Mouse (Mus musculus): ENCODE data around the gene Sh2b1. TPM values are rescaled to one million over a fixed set of nuclear protein-coding genes. Genes with fewer than 3 reads are reported as not detected.

Sh2b1 gene
- 54.1 and 58.7 TPM in 2 replicates for polyA plus RNA-seq (2016; fragmentation: Nextera tagmentation; extraction: Ambion mirVana)

DNA sequence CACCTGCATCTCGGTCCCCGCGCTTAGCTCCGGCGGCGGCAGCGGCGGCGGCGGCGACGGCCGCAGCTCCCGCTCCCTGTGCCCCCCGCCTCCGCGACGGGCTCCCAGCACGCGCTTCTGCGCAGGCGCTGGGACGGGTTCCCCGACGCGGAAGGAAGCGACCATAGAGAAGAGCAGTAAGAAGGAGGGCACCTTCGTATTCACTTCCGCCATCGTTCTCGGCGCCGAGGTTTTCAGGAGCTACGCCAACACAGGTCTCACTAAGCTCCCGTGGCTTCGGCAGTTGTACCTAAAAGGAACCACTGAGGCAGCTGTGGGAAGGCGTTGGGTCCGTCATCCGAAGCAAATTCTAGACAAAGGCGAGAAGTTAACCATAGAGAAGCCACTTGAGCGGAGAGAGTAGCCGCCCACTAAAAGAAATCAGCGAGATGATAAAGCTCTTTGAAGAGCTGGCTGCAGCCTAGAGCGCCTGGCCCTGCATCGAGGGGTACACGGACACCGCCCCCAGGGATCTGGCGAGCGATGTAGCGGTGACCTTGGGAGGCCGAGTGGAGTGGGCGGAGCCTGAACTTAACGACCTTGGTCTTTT lies at the start of gene Sh2b1:
TSS of gene Sh2b1 (minus strand) at position 432 of the 589 bp plus-strand sequence.
- Histone ChIP-seq H3K4me1 (peaks cover 29% of the 10 kb centered on the region), H3K4me3 (peak within 1 kb of the TSS; percentile 95), H3K27me3 (ENCODE audit: low read depth, poor library complexity, severe bottlenecking) (no peaks in the 10 kb centered on the region), H3K36me3 (peaks cover 29% of the 10 kb centered on the region), H3K9me3 (replicated peaks) (no peaks in the 10 kb centered on the region), H3K27ac (replicated peaks) (peak within 1 kb of the TSS; percentile 96)
- DNase-seq (ENCODE audit: low spot score), result peak; percentile 92
- WGBS, result under 1% methylated on average over 53 of the region's 53 CpGs

DNA sequence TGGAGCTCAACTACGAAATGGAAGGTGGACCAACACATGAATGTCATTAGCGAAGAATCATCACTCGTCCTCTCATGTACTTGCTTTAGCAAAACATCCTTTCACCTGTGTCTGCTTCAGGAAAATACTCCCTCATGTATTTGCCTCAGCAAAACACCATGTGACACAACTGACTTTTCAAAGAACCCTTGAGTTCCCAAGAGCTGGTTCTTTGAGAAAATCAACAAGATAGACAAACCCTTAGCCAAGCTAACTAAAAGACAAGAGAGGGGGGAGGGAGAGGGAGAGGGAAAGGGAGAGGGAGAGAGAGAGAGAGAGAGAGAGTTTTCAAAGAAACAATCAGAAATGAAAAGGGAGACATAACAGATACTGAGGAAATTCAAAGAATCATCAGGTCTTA lies 48.1 kb upstream of the Sh2b1 start:
- Histone ChIP-seq H3K27me3 (ENCODE audit: low read depth, poor library complexity, severe bottlenecking) (no peaks in the 10 kb centered on the region), H3K36me3 (no peaks in the 10 kb centered on the region), H3K4me1 (peaks cover 7% of the 10 kb centered on the region), H3K9me3 (replicated peaks) (no peaks in the 10 kb centered on the region), H3K4me3 (no peak overlapping the region), H3K27ac (replicated peaks) (no peak overlapping the region)
- WGBS, result 91% methylated on average over 3 of the region's 3 CpGs
- DNase-seq (ENCODE audit: low spot score), result no peak

DNA sequence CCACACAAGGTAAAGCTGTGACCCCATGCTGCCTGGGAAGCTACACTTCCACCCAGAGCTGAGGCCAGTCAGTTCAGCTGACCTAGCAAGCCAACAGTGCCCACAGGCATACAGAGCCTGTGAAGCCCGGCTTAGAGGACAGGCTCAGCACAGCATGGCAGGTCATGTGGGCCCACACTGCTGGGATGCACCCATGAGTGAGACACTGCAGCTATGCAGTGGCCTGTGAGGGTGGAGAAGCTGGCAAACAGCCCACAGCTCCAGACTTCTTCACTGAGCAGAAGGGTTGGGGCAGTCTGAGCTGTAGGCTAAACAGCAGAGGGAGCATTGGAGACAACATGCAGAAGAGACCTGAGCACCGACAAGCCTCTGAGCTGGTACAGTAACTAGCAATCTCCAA lies 44.3 kb upstream of the Sh2b1 start:
- H3K4me3 ChIP-seq, result no peak overlapping the region
- no peaks in the 10 kb centered on the region for H3K27me3 ChIP-seq (ENCODE audit: low read depth, poor library complexity, severe bottlenecking)
- H3K4me1 ChIP-seq, result peaks cover 6% of the 10 kb centered on the region
- 80% methylated on average over 2 of the region's 2 CpGs for WGBS
- H3K9me3 ChIP-seq (replicated peaks), result no peaks in the 10 kb centered on the region
- no peak overlapping the region for H3K27ac ChIP-seq (replicated peaks)
- no peaks in the 10 kb centered on the region for H3K36me3 ChIP-seq
- no peak for DNase-seq (ENCODE audit: low spot score)

DNA sequence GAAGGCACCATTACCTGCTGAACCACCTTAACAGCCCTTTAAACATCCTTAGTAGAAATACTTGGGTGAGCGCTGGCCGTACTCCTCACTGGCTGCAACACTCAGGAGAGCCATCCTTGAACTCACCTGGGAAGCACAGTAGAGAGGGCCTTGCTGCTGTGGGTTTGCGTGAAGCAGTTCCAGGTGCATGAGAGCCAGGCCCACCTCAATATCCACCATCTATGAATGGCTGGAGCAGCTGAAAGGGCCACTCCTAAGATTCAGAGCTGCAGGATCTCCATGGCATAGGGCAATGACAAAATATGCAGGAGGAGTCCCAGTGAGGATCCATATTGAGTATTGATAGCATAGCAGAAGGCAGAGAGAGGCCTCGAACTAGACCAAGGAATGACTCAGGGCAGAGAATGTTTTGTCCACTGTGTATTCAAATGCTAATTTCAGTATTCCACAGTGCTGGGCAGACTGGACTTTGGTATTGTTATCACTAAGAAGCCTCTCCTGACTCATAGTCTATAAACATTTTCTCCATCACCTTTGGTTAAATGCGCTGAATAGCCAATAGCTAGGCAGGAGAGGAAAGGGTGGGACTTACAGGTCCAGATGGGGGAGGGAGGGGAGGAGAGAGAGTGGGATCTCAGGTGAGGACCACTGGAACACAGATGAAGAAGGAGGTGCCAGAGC lies 43.2 kb upstream of the Sh2b1 start:
- peaks cover 6% of the 10 kb centered on the region for H3K4me1 ChIP-seq
- no peaks in the 10 kb centered on the region for H3K9me3 ChIP-seq (replicated peaks)
- H3K27ac ChIP-seq (replicated peaks), result no peak overlapping the region
- no peaks in the 10 kb centered on the region for H3K27me3 ChIP-seq (ENCODE audit: low read depth, poor library complexity, severe bottlenecking)
- H3K4me3 ChIP-seq, result no peak overlapping the region
- WGBS, result 82% methylated on average over 5 of the region's 5 CpGs
- no peaks in the 10 kb centered on the region for H3K36me3 ChIP-seq
- DNase-seq (ENCODE audit: low spot score), result no peak

DNA sequence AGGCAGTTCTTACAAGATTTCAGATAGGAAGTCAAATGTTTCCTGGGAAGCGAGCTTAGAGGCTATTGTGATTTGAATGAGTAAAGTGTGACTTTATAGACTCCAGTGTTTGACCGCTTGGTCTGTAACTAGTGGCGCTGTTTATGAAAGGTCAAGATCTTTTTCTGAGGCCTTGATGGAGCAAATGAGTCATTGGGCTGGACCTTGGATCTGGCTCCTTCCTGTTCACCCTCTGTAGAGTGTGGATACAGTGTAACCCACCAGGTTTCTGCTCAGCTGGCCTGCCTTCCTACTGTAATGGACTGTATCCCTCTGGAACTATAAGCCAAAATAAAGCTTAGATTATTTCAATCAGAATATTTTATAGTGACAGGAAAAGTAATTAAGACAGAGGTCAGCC lies 36.1 kb upstream of the Sh2b1 start:
- WGBS, result 89% methylated on average over 3 of the region's 3 CpGs
- H3K36me3 ChIP-seq, result no peaks in the 10 kb centered on the region
- DNase-seq (ENCODE audit: low spot score), result no peak
- H3K4me3 ChIP-seq, result no peak overlapping the region
- no peak overlapping the region for H3K27ac ChIP-seq (replicated peaks)
- no peaks in the 10 kb centered on the region for H3K9me3 ChIP-seq (replicated peaks)
- 0 out of 2 replicates have a peak, but pooled peaks cover 4% of the 10 kb centered on the region for H3K4me1 ChIP-seq
- H3K27me3 ChIP-seq (ENCODE audit: low read depth, poor library complexity, severe bottlenecking), result no peaks in the 10 kb centered on the region

DNA sequence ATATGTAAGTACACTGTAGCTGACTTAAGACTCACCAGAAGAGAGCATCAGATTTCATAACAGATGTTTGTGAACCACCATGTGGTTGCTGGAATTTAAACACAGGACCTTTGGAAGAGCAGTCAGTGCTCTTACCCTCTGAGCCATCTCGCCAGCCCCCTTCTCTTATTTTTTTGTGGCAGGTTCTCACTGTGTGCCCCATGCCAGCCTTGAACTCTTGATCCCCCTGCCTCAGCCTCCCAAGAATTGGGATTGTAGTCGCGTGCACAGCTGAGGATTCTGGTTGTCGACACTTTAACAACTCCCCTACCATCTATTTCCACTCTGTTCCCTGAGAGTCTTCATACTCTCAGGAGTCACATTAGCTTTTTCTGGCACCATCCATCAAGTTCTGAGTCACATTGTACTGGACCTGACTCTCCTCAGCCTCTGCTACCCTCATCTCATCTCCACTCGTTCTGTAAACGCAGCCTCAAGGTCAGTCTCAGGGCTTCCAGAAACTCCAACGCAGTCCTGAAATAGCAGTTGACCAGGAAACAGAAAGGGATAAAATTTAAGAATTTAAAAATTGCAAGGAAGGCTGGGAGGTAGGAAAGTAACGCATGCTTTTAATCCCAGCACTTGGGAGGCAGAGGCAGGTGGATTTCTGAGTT lies 32.0 kb upstream of the Sh2b1 start:
- WGBS, result 85% methylated on average over 8 of the region's 8 CpGs

DNA sequence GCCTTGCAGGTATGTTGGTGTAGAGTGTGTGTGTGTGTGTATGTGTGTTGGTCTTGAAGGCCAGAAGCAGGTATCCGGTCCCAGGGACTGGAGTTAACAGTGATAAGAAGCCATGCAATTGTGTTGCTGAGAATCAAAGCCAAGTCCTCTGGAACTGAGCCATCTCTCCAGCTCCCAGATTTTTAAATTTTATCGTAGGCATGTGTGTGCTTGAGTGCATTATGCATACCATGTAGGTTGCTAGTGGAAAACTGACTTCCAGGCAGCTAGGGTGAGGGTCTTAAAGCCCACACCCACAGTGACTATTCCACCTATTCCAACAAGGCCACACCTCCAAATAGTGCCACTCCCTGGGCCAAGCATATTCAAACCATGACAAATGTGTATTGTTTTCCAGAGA lies 29.7 kb upstream of the Sh2b1 start:
- WGBS, result 84% methylated on average over 2 of the region's 2 CpGs
- DNase-seq (ENCODE audit: low spot score), result no peak
- no peak overlapping the region for H3K27ac ChIP-seq (replicated peaks)
- peaks cover 14% of the 10 kb centered on the region for H3K36me3 ChIP-seq
- H3K9me3 ChIP-seq (replicated peaks), result no peaks in the 10 kb centered on the region
- H3K4me1 ChIP-seq, result peaks cover 28% of the 10 kb centered on the region
- no peak overlapping the region for H3K4me3 ChIP-seq
- H3K27me3 ChIP-seq (ENCODE audit: low read depth, poor library complexity, severe bottlenecking), result no peaks in the 10 kb centered on the region

More for the DNA sequence above, 32.0 kb upstream of the Sh2b1 start:
- Histone ChIP-seq H3K27ac (replicated peaks) (no peak overlapping the region), H3K4me3 (no peak overlapping the region), H3K4me1 (peaks cover 17% of the 10 kb centered on the region), H3K27me3 (ENCODE audit: low read depth, poor library complexity, severe bottlenecking) (no peaks in the 10 kb centered on the region), H3K36me3 (no peaks in the 10 kb centered on the region), H3K9me3 (replicated peaks) (no peaks in the 10 kb centered on the region)
- DNase-seq (ENCODE audit: low spot score), result no peak

DNA sequence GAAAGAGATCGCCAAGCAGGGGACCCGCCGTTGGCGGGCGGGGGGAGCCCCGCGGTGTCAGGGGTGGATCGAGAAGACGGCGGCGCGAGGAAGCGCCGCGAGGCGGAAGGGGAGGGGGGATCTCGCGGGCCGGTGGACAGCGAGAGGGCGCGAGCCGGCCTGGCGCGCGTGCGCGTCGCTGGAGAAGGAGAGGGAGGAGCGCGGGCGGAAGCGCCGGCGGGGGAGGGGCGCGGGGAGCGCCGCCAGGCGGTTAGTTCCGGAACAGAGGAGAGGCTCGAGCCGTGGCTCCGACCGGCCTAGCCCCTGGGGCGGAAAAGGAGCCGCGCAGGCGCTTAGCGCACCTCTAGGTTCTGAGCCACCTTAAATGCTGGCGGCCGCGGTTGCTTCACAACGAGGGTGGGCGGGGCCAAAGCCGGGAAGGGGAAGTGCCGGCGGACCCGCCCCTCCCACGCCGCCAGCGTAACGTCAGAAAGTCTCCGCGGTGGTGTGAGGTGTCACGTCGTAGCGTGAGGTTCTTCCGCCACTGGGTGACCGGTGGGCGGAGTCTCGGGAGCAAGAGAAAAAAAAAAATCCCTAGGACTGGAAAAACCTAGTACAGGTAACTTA lies 28.2 kb upstream of the Sh2b1 start, which contains the start of gene Atxn2l:
TSS of gene Atxn2l (minus strand) at position 165 of the 606 bp plus-strand sequence.
- peaks cover 28% of the 10 kb centered on the region for H3K4me1 ChIP-seq
- peaks cover 29% of the 10 kb centered on the region for H3K36me3 ChIP-seq
- H3K4me3 ChIP-seq, result peak within 1 kb of the TSS; percentile 100
- no peaks in the 10 kb centered on the region for H3K9me3 ChIP-seq (replicated peaks)
- peak within 1 kb of the TSS; percentile 100 for H3K27ac ChIP-seq (replicated peaks)
- H3K27me3 ChIP-seq (ENCODE audit: low read depth, poor library complexity, severe bottlenecking), result no peaks in the 10 kb centered on the region
- under 1% methylated on average over 70 of the region's 72 CpGs for WGBS
- peak; percentile 99 for DNase-seq (ENCODE audit: low spot score)

DNA sequence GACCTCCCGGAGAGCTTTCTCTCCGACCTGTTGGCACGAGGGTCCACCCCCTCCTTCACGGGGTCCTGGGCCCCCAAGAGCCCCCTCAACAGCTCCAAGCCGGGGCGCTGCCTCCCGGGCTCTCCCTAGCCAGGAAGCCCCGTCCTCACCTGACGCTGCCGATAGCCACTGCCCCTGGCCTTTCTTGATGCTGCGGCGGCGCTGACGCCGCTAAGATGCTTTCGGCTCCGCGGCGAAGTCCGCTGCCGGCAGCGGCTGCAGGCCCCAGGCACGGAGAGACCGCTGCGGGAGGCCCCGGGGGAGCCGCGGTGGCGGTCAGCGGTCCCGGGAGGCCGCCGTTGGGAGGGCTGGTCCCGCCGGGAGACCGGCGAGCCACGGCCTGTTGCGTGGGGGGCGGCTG lies 27.5 kb upstream of the Sh2b1 start:
- Histone ChIP-seq H3K9me3 (replicated peaks) (no peaks in the 10 kb centered on the region), H3K4me1 (peaks cover 28% of the 10 kb centered on the region), H3K27ac (replicated peaks) (peak overlapping the region; percentile 100), H3K27me3 (ENCODE audit: low read depth, poor library complexity, severe bottlenecking) (no peaks in the 10 kb centered on the region), H3K4me3 (peak overlapping the region; percentile 100), H3K36me3 (peaks cover 36% of the 10 kb centered on the region)
- DNase-seq (ENCODE audit: low spot score), result no peak
- WGBS, result 1% methylated on average over 40 of the region's 40 CpGs

DNA sequence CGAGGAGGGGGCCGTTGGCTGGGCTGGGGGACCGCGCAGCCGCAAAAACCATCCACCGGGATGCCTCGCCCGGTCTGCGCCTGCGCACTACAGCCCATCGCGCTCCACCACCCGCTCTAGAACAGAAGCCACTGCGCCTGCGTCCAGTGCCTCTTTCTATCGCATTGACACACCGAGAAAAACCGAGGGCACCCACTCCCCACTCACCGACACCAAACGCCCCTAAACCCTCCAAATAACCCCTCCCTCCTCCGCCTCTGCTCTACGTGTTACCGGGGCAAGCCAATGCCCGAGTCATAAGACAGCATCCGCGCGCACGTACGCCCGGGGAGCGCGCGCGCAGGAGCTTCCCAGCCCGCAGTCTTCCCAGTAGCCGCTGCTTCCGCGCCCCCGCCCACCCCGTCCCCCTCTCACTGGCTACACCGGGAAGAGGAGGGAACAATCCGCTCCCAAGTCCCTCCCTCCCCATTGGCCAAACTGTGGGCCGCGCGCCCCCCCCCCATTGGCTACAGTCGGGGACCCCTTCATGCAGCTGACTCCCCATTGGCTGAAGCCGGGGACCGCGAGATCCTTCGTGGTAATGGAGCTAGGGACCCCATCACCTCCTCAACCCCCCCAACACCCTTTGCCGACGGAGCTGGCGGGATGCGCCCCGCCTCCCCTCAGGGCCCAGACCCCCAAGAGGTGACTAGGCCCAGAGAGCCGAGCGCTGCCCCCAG lies 27.0 kb upstream of the Sh2b1 start:
- Histone ChIP-seq H3K36me3 (peaks cover 41% of the 10 kb centered on the region), H3K9me3 (replicated peaks) (no peaks in the 10 kb centered on the region), H3K4me1 (peaks cover 28% of the 10 kb centered on the region), H3K27ac (replicated peaks) (peak overlapping the region; percentile 100), H3K27me3 (ENCODE audit: low read depth, poor library complexity, severe bottlenecking) (no peaks in the 10 kb centered on the region), H3K4me3 (peak overlapping the region; percentile 100)
- WGBS, result 0% methylated on average over 57 of the region's 57 CpGs
- DNase-seq (ENCODE audit: low spot score), result peak; percentile 99

DNA sequence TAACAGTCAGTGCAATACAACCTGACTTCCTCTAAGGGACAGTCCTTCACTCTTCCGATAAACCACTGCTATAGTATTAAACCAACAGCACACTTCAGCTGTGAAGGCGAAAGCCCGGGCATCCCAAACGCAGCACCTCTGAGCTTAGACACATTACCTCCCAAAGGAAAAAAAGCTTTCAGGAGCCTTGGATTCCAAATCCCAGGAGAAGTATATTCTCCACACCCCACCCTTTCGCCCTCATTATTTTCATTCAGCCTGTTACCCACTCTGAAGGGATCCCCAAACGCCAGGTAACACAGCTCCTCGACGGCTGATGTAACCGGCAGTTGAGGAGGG lies 26.4 kb upstream of the Sh2b1 start:
- WGBS, result 5% methylated on average over 9 of the region's 9 CpGs
- H3K9me3 ChIP-seq (replicated peaks), result no peaks in the 10 kb centered on the region
- DNase-seq (ENCODE audit: low spot score), result no peak
- H3K4me3 ChIP-seq, result peak overlapping the region; percentile 100
- no peaks in the 10 kb centered on the region for H3K27me3 ChIP-seq (ENCODE audit: low read depth, poor library complexity, severe bottlenecking)
- H3K36me3 ChIP-seq, result peaks cover 47% of the 10 kb centered on the region
- H3K27ac ChIP-seq (replicated peaks), result peak overlapping the region; percentile 100
- H3K4me1 ChIP-seq, result peaks cover 28% of the 10 kb centered on the region

DNA sequence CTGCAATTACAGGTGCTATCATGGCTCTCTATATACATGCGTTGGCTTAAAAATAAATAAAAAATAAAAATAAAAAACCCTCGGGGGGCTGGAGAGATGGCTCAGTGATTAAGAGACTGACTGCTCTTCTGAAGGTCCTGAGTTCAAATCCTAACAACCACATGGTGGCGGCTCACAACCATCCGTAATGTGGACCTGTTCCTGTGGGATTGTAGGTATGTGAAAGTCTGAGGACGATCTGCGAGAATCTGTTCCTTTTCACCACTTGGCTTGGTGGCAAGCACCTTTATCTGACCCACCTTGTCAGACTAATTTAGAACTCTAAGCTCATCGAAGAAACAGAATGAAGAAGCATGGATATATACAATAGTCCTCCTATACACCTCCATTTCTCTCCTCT lies 24.2 kb upstream of the Sh2b1 start:
- no peaks in the 10 kb centered on the region for H3K9me3 ChIP-seq (replicated peaks)
- no peaks in the 10 kb centered on the region for H3K27me3 ChIP-seq (ENCODE audit: low read depth, poor library complexity, severe bottlenecking)
- WGBS, result 93% methylated on average over 7 of the region's 7 CpGs
- peaks cover 19% of the 10 kb centered on the region for H3K4me1 ChIP-seq
- peaks cover 69% of the 10 kb centered on the region for H3K36me3 ChIP-seq
- no peak for DNase-seq (ENCODE audit: low spot score)
- H3K4me3 ChIP-seq, result no peak overlapping the region
- no peak overlapping the region for H3K27ac ChIP-seq (replicated peaks)
